Mouse (Mus musculus) brain, embryonic 14.5 days (tissue): ENCODE results near the gene Coro1a.

Source experiments
- CTCF ChIP-seq: fragments of 200-500 bp; IDR thresholded peaks from 2 replicates; pipeline ENCODE4 v1.5.1; 2012; ENCODE audit warnings: inconsistent platforms, mild to moderate bottlenecking, moderate library complexity, borderline replicate concordance; ENCODE audit not compliant: insufficient read depth, insufficient read length; ENCODE audit errors: extremely low read depth
- POLR2A ChIP-seq: fragments of 200-500 bp; IDR thresholded peaks from 2 replicates; pipeline ENCODE4 v1.6.1; 2012; ENCODE audit warnings: mild to moderate bottlenecking, inconsistent platforms, borderline replicate concordance; ENCODE audit not compliant: poor library complexity, insufficient read depth, insufficient read length, severe bottlenecking; ENCODE audit errors: extremely low read depth

DNA sequence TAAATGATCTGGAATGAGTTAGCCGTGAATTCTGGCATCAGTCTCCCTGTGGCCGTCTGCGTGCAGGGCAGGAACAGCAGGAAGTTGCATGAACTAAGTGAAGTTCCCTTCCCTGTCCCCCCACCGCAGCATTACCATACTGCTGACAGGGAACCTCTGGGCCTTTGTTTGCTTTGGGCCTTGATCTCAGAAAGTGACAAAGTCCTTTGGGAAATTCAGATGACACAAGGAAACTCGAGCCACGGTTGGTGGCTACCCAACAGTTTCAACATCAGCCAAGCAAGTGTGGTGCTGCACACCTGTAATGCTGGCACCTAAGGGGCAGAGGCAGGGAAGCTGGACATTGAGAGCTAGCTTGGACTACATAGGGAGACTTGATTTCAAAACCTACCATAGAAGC is 39.2 kb upstream of the Coro1a start:
- TF ChIP-seq CTCF (no peak), POLR2A (no peak)
